Mouse (Mus musculus) myocyte (in vitro differentiated cells): ENCODE data around the gene Tmco4. TPM values are rescaled to one million over a fixed set of nuclear protein-coding genes. Genes with fewer than 3 reads are reported as not detected.

Experiments used
- H3K27me3 ChIP-seq: one replicate; pipeline ENCODE4 v1.6.1; 2011; ENCODE audit not compliant: control insufficient read depth, insufficient read depth, insufficient read length
- H3K36me3 ChIP-seq: one replicate; pipeline ENCODE4 v1.6.1; 2011; ENCODE audit not compliant: control insufficient read depth, insufficient read depth
- H3K4me2 ChIP-seq: one replicate; pipeline ENCODE4 v1.6.1; 2011; ENCODE audit warnings: low read depth, control low read depth
- H3K4me3 ChIP-seq: one replicate; pipeline ENCODE4 v1.5.1; 2011; ENCODE audit warnings: mild to moderate bottlenecking, control low read depth, moderate library complexity
- H3K79me2 ChIP-seq: one replicate; pipeline ENCODE4 v1.6.1; 2011; ENCODE audit not compliant: control insufficient read depth, insufficient read depth
- H3ac ChIP-seq: one replicate; pipeline ENCODE4 v1.6.1; 2011; ENCODE audit not compliant: control insufficient read depth, insufficient read length
- CEBPB ChIP-seq: IDR thresholded peaks from 2 replicates; pipeline ENCODE4 v1.6.1; 2011; ENCODE audit warnings: mild to moderate bottlenecking, moderate library complexity; ENCODE audit not compliant: poor library complexity, insufficient read depth, severe bottlenecking
- E2F4 ChIP-seq: IDR thresholded peaks from one replicate; pipeline ENCODE4 v1.6.1; 2011; ENCODE audit warnings: mild to moderate bottlenecking, control low read depth, moderate library complexity; ENCODE audit not compliant: insufficient read depth
- MAX ChIP-seq: IDR thresholded peaks from one replicate; pipeline ENCODE4 v1.6.1; 2011; ENCODE audit warnings: low read depth, mild to moderate bottlenecking, control low read depth
- MYOD1 ChIP-seq, 3 experiments: IDR thresholded peaks; one replicate each; pipeline ENCODE4 v1.6.1; 2011; ENCODE audit warnings: control low read depth in 2 of 3, low read depth in 2 of 3, mild to moderate bottlenecking in 2 of 3, moderate library complexity in 1 of 3; ENCODE audit not compliant: insufficient read length in 2 of 3, control insufficient read depth in 1 of 3
- MYOG ChIP-seq, 3 experiments: IDR thresholded peaks; one replicate each; pipeline ENCODE4 v1.6.1; 2011; ENCODE audit warnings: control low read depth in 2 of 3, low read depth in 2 of 3, mild to moderate bottlenecking in 2 of 3; ENCODE audit not compliant: insufficient read length in 2 of 3, control insufficient read depth in 1 of 3, insufficient read depth in 1 of 3
- POLR2A ChIP-seq: IDR thresholded peaks from one replicate; pipeline ENCODE4 v1.6.1; 2011; ENCODE audit warnings: low read depth, mild to moderate bottlenecking, control low read depth, moderate library complexity; ENCODE audit not compliant: insufficient read length
- POLR2AphosphoS2 ChIP-seq: IDR thresholded peaks from one replicate; pipeline ENCODE4 v1.6.1; 2011; ENCODE audit warnings: low read depth, control low read depth; ENCODE audit not compliant: insufficient read length
- REST ChIP-seq: IDR thresholded peaks from one replicate; pipeline ENCODE4 v1.6.1; 2011; ENCODE audit warnings: mild to moderate bottlenecking, control low read depth, moderate library complexity; ENCODE audit not compliant: insufficient read depth, insufficient read length
- SRF ChIP-seq: IDR thresholded peaks from one replicate; pipeline ENCODE4 v1.6.1; 2011; ENCODE audit warnings: low read depth; ENCODE audit not compliant: control insufficient read depth, insufficient read length
- TCF12 ChIP-seq: IDR thresholded peaks from one replicate; pipeline ENCODE4 v1.6.1; 2011; ENCODE audit warnings: mild to moderate bottlenecking, control low read depth; ENCODE audit not compliant: poor library complexity, insufficient read depth, severe bottlenecking
- TCF3 ChIP-seq: IDR thresholded peaks from one replicate; pipeline ENCODE4 v1.6.1; 2011; ENCODE audit warnings: low read depth, control low read depth; ENCODE audit not compliant: insufficient read length
- USF1 ChIP-seq: IDR thresholded peaks from one replicate; pipeline ENCODE4 v1.6.1; 2011; ENCODE audit warnings: low read depth, mild to moderate bottlenecking, control low read depth, moderate library complexity
- polyA plus RNA-seq: library from polyadenylated mRNA; unstranded; fragments of >200 nt; fragmentation: generic; extraction: Trizol; gene quantifications from one replicate; pipeline ENCODE4 v1.2.1, GENCODE M21; 2012; ENCODE audit warnings: missing spikeins

Tmco4 gene
- polyA plus RNA-seq, 1 experiment = 3.8 TPM

GRCm38 (mm10) chr4:139079439-139079838, 106.8 kb downstream of the Tmco4 start:
- H3ac ChIP-seq = no peak overlapping the region
- no peaks in the 10 kb centered on the region for H3K36me3 ChIP-seq
- H3K27me3 ChIP-seq = peaks cover 18% of the 10 kb centered on the region
- TF ChIP-seq MYOG (IDR thresholded peaks at IDR 0.05; ENCODE audit: control insufficient read depth in 1 of 3, insufficient read depth in 1 of 3, insufficient read length in 2 of 3, low read depth in 2 of 3) (peak; percentile 74 to 90 (median 75)), TCF3 (peak; percentile 81), E2F4 (no peak), TCF12 (peak; percentile 70), POLR2AphosphoS2 (no peak), MYOD1 (IDR thresholded peaks at IDR 0.05; ENCODE audit: control insufficient read depth in 1 of 3, insufficient read length in 2 of 3, low read depth in 2 of 3) (peak; percentile 91 to 99 (median 98))
- no peaks in the 10 kb centered on the region for H3K79me2 ChIP-seq
- H3K4me2 ChIP-seq = no peak overlapping the region
- no peak overlapping the region for H3K4me3 ChIP-seq

- H3K27me3 ChIP-seq = peaks cover 10% of the 10 kb centered on the region
- H3K36me3 ChIP-seq = no peaks in the 10 kb centered on the region
- no peak for TF ChIP-seq USF1
- TF ChIP-seq SRF = no peak
- no peak for TF ChIP-seq MAX
- TF ChIP-seq TCF3 = no peak
- no peak for TF ChIP-seq E2F4
- TF ChIP-seq MYOG (IDR thresholded peaks at IDR 0.05; ENCODE audit: control insufficient read depth in 1 of 3, insufficient read depth in 1 of 3, insufficient read length in 2 of 3, low read depth in 2 of 3) = no peak
- TF ChIP-seq MYOD1 (IDR thresholded peaks at IDR 0.05; ENCODE audit: control insufficient read depth in 1 of 3, insufficient read length in 2 of 3, low read depth in 2 of 3) = no peak
- no peak for TF ChIP-seq POLR2AphosphoS2
- no peak for TF ChIP-seq TCF12
- TF ChIP-seq CEBPB = no peak
- TF ChIP-seq REST = no peak
- no peak for TF ChIP-seq POLR2A
- H3K79me2 ChIP-seq = no peaks in the 10 kb centered on the region
- H3K4me3 ChIP-seq = no peak overlapping the region
- no peak overlapping the region for H3K4me2 ChIP-seq
- H3ac ChIP-seq = no peak overlapping the region
Measured at GRCm38 (mm10) chr4:139080259-139080658, 107.6 kb downstream of the Tmco4 start.

- Histone ChIP-seq H3K36me3 (no peaks in the 10 kb centered on the region), H3K4me2 (no peak overlapping the region), H3K4me3 (no peak overlapping the region), H3K79me2 (no peaks in the 10 kb centered on the region), H3ac (no peak overlapping the region), H3K27me3 (no peaks in the 10 kb centered on the region)
- TF ChIP-seq TCF12 (no peak), MYOG (IDR thresholded peaks at IDR 0.05; ENCODE audit: control insufficient read depth in 1 of 3, insufficient read depth in 1 of 3, insufficient read length in 2 of 3, low read depth in 2 of 3) (no peak), POLR2A (no peak), E2F4 (no peak), POLR2AphosphoS2 (no peak), REST (no peak), TCF3 (no peak), MYOD1 (IDR thresholded peaks at IDR 0.05; ENCODE audit: control insufficient read depth in 1 of 3, insufficient read length in 2 of 3, low read depth in 2 of 3) (no peak), SRF (no peak), USF1 (no peak), MAX (no peak), CEBPB (no peak)
Measured at GRCm38 (mm10) chr4:139081270-139081931, 108.7 kb downstream of the Tmco4 start.

GRCm38 (mm10) chr4:139082790-139083564, 110.3 kb downstream of the Tmco4 start:
- Histone ChIP-seq H3K27me3 (no peaks in the 10 kb centered on the region), H3K4me2 (no peak overlapping the region), H3ac (no peak overlapping the region), H3K4me3 (no peak overlapping the region), H3K36me3 (no peaks in the 10 kb centered on the region), H3K79me2 (no peaks in the 10 kb centered on the region)
- TF ChIP-seq TCF12 (no peak), E2F4 (no peak), CEBPB (no peak), USF1 (no peak), POLR2AphosphoS2 (no peak), SRF (no peak), MYOG (IDR thresholded peaks at IDR 0.05; ENCODE audit: control insufficient read depth in 1 of 3, insufficient read depth in 1 of 3, insufficient read length in 2 of 3, low read depth in 2 of 3) (no peak), REST (no peak), TCF3 (no peak), MYOD1 (IDR thresholded peaks at IDR 0.05; ENCODE audit: control insufficient read depth in 1 of 3, insufficient read length in 2 of 3, low read depth in 2 of 3) (no peak), POLR2A (no peak), MAX (no peak)
